Mouse (Mus musculus) brain, embryonic 14.5 days (tissue): Measurements from ENCODE around the gene Tmf1.

Experiments
- CTCF ChIP-seq: fragments of 200-500 bp; IDR thresholded peaks from 2 replicates; pipeline ENCODE4 v1.5.1; 2012; ENCODE audit warnings: inconsistent platforms, mild to moderate bottlenecking, moderate library complexity, borderline replicate concordance; ENCODE audit not compliant: insufficient read depth, insufficient read length; ENCODE audit errors: extremely low read depth
- POLR2A ChIP-seq: fragments of 200-500 bp; IDR thresholded peaks from 2 replicates; pipeline ENCODE4 v1.6.1; 2012; ENCODE audit warnings: mild to moderate bottlenecking, inconsistent platforms, borderline replicate concordance; ENCODE audit not compliant: poor library complexity, insufficient read depth, insufficient read length, severe bottlenecking; ENCODE audit errors: extremely low read depth

- no peak for TF ChIP-seq POLR2A
- TF ChIP-seq CTCF = no peak
These were observed 25.4 kb upstream of the Tmf1 start for GRCm38 (mm10) chr6:97204252-97204869.
